Mouse (Mus musculus) sigmoid colon, adult 10 weeks (tissue): ENCODE measurements around the gene Lrrn4cl. TPM values are rescaled to one million over a fixed set of nuclear protein-coding genes. Genes with fewer than 3 reads are reported as not detected.

ENCODE experiments used
- polyA plus RNA-seq: library from polyadenylated mRNA; stranded (reverse); fragments of 350-450 nt; fragmentation: Illumina TruSeq; extraction: RNeasy Lipid Tissue Mini Kit (QIAGEN cat#74804); gene quantifications from one replicate; pipeline ENCODE4 v1.2.3, GENCODE M21; 2014; ENCODE audit warnings: low read depth, low replicate concordance

The Lrrn4cl gene
- polyA plus RNA-seq, result 3.7 TPM

DNA sequence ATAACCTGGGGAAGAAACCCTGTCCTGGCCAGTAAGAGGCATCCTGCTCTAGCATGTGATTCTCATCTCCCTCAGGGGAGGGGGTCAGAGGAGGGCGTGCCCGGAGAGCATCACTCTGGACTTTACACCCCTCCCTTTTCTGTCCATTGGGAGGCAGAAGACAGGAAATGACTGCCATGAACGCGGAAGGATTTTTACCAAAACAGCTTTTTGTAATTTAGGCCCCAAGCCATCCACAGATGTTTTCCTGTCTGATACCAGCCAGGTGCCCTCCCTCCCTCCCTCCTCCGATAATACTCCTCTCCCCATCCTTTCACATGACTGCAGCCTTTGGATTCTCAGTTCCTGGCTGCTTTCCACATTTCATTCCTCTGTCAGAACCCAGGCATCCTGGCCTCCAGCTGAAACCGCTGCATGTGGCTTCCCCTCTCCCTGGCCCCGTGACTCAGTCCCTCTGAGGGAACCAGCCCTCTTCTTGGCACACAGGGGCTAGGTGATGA lies at the start of gene Lrrn4cl:
TSS of gene Lrrn4cl (plus strand) at position 367 of the 500 bp plus-strand sequence.

DNA sequence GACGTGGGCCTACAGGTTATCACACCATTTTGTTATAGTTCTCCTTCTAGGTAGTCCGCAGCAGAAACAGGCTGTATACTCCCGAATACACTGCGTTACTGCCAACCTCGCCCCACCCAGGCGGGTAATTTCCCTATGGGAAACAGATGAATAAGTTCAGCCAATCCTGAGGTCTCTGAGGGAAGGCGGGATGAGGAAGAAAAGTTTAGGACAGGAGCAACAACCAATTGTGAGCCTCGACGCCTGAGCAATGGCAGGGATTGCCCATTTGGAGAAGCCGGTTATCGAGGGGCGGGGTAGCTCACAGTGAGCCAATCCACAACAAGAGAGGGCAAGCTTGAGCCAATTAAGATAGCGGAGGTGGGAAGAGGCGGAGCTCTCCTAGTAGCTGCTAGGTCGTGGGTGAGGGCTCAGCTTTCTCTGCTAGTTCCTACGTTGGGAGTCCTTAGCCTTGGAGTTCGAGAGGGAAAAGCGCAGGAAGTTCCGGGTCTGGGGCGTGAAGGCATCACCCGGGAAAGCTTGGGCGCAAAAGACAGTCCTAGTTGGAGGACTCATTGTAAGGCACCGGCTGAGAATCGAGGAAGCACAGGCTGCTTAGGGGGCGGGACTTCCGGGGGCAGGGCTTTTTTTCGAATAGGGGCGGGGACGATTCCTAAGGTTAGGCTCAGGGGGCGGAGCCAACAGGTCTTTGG lies 48.3 kb upstream of the Lrrn4cl start, which contains the start of gene Zbtb3:
TSS of gene Zbtb3 (plus strand) at position 426 of the 692 bp plus-strand sequence.

DNA sequence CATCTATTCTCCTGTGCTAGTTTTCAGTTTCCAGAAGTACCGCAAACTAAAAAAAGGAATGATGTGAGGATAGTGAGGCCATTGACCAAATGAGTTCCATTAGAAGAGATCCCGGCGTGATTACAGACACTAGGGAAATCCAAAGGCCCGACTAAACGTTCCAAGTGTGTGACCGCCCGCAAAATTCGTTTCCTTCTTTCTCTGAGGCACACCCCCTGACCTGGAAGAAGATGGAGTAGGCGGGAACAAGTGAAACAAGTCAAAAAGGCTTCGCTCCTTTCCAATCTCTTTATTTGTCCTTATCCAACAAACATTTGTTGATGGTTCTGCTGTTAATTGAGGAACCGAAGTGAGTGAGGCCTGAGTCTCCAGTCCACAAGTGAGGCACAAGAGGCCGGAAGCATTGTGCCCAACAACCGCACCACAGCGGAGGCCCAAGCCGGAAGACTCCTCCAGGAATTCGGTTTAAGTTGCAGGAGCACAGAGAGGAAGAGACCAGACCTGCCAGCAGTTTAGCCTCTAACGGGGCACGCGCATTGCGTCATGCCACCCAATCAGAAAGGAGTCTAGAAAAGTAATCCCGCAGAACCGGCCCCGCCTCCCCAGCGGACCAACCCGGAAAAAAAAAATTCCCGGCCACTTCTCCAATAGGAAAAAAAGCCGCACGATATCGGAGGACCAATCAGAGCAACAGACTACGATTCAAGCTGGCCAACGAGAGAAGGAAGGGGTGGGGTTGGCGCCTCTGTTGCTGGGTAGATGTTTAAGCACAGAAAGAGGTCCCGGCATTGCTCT lies 31.6 kb upstream of the Lrrn4cl start, which contains the start of gene Ttc9c:
TSS of gene Ttc9c (minus strand) at position 533 of the 795 bp plus-strand sequence.

DNA sequence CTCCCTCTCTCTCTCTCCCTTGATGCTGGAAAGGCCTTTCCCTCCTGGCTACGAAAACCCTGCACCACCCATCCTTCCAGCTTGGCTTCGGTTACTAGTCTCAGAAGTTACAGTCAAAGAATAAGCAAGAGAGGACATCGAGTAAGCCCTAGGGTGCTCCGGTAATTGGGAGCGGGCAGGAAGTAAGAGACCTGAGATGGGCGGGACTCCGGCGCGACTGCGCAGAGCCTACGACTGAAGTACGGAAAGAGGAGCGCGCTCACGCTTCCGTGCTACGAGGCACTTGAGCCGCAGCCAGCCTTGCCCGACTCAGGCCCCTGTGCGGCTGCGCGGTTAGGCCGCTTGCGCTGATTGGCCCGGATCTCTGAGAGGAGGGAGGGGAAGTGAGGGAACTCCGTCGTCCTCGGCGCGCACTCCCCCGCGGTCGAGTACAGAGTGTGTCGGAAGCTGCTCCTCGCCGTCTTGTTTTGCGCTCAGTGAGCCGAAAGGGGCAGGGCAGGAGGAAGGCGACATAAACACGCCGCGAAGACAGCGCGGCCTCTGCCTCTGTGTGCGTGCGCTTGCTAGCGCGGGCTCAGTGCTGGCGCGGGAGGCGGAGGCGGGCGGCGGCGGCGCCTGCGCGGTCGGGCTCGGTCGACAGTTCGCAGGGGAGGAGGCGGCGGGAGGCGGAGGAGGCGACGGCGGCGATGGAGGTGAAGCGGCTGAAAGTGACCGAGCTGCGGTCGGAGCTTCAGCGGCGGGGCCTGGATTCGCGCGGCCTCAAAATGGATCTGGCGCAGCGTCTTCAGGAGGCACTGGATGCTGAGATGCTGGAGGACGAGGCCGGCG lies 30.8 kb upstream of the Lrrn4cl start, which contains the start of gene Hnrnpul2:
TSS of gene Hnrnpul2 (plus strand) at position 415 of the 828 bp plus-strand sequence.

DNA sequence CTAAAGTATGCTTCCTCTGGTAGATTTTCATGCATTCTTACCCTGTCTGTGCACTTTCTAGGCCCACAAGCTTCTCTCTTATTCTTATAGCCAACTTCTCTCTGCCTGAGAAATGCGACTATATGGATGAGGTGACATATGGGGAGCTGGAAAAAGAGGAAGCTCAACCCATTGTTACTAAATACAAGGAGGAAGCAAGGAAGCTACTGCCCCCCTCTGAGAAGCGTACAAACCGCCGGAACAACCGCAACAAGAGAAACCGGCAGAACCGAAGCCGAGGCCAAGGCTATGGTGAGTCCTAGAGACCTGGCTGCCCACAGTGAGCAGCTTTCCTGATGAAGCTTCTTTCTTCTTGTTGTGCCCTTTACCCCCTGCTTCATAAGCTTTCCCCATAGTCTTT lies 20.9 kb upstream of the Lrrn4cl start, which contains the start of gene AC129217.1:
TSS of gene AC129217.1 (plus strand) at position 114 of the 400 bp plus-strand sequence.

DNA sequence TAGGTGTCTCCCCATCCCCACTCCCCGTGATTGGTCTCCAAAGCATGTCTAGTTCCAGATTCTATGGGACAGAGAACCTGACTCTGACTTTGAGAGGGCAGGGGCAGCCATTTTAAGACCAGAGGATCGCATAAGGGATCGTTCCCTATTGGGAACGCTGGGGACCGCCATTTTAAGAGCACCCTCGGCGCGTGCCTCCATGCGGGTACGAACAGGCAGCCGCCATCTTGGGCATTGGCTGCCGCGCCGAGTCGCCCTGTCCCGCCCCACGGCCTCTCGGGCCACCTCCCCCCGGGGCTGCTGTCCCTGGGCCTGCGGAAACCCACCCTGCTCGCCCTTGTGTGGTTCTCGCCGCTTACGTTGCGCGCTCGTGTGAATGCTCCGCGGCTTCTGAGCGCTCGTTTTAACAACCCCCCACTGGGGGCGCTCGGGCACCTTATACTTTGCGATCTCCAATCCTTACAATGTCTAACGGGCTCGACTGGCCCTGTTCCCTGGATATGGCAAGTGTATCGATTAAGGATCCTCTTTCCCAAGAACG lies 13.2 kb upstream of the Lrrn4cl start, which contains the start of gene Bscl2:
TSS of gene Bscl2 (plus strand) at position 217 of the 541 bp plus-strand sequence.

DNA sequence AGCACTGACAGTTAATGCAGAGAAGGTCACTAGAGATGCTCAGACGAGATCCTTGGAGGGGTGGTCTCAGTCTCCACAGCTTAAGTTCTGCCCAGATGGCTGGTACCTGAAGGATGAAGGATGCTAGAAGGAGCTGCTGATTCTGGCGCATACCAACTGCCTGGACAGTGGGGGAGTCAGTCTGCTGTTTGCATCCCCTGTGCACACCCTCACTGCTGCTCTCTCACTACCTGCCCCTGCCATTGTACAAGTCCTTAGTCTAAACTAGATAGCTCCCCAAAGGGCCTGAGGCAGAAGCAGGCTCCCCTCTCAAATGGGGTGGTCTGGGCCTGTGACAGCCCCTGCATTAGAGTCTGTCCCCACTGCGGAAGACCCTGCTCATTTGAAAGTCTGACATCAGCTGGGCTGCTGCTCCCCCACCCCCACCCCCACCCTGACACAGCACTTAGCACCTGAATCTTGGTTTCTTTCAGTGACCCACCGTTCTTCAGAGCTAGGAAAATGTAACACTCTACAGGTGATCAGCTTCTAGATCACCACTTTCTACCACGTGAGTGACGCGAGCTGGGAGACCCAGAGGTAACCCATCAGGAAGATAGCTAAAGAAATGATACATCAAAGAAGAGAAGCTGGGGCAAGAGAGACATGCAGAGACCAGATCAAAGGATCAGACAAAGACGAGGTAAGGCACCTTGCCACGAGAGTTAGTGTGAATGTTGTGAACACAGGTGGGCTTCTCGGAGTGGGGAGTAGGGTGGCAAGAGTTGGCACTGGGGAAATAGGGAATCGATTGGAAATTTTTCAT lies 11.3 kb upstream of the Lrrn4cl start, which contains the start of gene Gng3:
TSS of gene Gng3 (minus strand) at position 92 of the 805 bp plus-strand sequence.

DNA sequence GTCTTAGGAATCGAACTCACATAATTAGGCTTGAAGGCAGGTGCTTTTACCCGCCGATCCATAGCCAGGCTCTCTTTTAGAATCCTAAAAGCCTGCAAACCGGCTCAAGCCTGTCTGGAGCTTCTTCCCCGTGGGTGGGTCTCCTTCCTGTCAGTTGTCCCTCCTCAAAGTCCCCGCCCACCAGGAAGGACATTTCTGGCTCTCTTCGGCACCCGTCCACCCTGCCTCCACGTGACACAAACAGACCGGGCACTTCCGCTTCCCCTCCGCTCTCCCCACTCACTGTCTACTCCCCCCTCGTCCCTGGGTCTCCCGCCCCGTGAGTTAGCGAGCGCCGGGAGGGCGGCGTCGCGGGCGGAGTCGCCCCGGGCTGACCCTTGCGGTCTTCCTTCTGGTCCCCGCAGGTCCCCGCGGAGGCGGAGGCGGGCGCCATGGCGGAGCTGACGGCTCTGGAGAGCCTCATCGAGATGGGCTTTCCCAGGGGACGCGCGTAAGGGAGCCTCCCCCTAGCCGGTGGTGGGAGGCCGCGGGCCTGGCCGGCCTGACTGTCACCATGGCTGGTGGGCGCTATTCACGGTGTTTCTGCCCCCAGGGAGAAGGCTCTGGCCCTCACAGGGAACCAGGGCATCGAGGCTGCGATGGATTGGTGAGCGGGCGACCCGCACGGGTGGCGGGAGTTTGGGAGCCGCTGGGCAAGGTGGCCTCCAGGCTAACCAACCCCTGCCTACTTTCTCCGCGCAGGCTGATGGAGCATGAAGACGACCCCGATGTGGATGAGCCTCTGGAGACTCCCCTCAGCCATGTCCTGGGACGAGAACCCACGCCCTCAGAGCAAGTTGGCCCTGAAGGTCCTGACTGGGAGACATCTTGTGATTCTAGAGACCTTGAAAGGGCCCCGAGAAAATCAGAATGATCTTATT lies 21.0 kb downstream of the Lrrn4cl start, which contains the start of gene Ubxn1:
TSS of gene Ubxn1 (plus strand) at position 230 of the 920 bp plus-strand sequence.

DNA sequence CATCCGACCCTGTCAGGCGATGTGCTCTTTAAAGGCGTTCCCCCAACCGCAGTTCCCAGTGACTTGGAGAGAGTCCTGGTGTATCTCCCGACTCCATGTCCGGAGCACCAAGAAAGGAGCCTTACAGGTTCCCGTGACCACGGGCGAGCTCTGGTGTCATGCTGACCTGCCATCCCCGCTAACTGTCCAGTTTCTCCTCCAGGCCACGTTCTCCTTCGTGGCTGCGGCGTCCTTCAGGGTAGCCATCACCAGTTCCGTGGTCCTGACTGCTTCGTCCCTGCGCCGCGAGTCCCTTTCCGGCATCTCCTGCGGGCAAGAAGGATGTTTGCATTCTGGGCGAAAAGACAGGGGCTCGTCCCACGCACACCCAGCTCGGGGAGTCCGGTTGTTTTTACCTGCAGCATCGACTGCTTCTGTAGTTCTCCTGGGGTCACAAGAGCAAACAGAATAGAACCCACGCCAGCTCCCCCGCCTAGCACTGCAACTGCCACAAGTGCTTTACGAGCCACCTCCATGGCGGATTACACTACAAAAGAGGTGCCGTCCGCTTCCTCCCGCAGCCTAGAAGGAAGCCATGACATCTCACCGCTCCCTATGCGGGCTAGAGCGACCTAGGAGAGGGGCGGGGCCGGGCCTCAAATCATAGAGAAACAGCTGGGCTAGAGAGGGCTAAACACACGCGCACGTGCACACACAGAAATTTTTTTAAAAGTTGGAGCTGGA lies 29.9 kb downstream of the Lrrn4cl start, which contains the start of gene Uqcc3:
TSS of gene Uqcc3 (minus strand) at position 613 of the 723 bp plus-strand sequence.

DNA sequence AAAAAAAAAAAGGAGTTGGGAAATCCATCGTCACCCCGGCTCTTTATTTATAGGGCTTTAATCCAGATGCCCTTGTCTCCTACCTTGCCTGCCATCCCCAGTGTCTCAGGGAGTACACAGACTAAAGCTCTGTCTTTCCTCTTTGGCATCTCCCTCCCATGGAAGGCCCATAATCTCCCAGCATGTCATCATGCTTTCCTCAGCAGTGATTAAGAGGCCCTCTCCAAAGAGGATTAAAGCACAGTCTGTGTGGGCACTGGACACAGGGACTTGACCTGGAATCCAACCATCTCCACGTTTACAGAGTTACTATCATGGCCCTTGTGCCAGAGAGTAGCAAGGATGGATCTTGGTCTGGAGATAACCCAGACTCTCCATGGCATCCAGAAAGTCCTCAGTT lies 33.0 kb downstream of the Lrrn4cl start, which contains the start of the genes Lbhd1 and Gm49403:
TSS of gene Lbhd1 (plus strand) at position 117 of the 400 bp plus-strand sequence.
TSS of gene Gm49403 (plus strand) at position 315 of the 400 bp plus-strand sequence.

DNA sequence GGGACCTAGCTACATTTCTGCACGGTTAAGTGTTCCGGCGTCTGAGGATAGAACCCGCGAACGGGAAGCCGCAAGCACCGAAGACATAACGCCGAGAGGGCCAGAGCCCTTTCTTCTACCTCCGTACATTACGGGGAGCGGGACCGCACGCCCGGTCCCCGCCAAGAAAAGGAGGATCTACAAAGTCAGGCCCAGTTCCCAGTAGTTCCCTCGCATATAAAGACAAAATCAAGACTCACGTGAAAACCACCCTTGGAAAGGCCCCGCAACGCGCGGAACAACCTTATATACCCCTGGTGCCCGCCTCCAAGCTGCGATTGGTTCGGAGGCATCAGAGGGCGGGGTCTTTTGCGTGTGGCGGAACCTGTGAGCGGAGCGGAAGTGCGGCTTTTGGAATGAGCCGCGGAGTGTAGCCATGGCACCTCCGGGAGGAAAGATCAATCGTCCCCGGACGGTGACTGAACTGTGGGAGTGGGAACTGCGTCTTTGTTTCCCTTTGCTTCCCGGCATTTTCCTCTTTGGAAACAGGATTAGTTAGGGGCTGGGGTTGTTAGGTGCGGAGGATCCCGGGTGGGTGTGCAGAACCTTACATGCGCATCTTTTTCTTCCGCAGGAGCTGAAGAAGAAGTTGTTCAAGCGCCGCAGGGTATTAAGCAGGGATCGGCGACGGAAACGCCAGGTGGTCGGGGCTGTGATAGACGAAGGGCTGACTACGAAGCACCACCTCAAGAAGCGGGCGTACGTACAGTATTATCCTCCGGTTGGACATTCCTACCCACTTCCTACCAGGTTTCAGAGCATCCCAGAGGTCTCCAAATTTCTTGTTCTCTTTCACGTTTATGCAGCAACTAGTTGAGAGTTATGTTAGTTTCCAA lies 38.2 kb downstream of the Lrrn4cl start, which contains the start of the genes 1810009A15Rik and Gm49416:
TSS of gene 1810009A15Rik (plus strand) at position 343 of the 875 bp plus-strand sequence.
TSS of gene Gm49416 (plus strand) at position 416 of the 875 bp plus-strand sequence.

DNA sequence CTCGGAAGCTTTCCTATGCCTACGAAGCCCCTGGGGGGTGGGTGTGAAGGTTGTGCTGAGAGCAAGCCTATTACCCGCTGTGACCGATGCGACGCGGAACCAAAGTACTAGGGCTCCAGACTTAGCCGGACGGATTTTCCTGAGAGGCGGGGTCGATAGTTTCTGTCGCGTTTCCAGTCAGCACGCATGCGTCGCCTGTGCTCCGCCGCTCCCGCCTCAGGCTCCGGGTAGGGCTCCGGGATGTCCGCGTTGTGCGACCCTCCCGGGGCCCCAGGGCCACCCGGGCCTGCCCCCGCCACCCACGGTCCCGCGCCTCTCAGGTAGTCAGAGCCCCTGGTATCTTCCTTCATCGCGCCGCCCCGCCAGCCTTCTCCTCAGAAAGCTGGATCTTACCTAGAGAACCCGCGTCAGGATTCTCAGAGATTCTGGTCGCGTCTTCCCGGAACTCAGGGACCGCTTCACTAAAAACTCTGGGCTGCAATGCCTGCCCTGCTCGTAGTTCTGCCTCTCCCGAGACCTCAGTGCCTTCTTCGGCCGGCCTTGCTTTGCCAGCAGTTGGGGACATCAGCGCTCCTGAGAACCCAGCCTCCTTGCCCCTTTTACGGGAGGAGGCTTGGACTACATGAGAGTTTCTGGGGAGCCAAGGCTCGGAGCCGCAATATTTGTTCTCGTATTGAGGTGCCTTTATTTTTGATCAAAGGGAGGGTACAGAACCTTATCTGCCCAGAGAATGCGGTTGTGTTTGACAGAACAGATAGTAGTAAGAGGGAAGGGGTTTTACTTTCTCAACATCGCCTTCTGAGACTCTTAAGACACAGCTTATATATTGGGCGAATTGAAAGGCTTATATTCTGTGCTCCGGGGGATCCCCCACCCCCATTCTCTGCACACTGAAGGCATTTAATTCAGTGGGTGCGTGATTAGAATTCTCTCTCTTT lies 42.5 kb downstream of the Lrrn4cl start, which contains the start of gene Ints5:
TSS of gene Ints5 (plus strand) at position 177 of the 938 bp plus-strand sequence.

DNA sequence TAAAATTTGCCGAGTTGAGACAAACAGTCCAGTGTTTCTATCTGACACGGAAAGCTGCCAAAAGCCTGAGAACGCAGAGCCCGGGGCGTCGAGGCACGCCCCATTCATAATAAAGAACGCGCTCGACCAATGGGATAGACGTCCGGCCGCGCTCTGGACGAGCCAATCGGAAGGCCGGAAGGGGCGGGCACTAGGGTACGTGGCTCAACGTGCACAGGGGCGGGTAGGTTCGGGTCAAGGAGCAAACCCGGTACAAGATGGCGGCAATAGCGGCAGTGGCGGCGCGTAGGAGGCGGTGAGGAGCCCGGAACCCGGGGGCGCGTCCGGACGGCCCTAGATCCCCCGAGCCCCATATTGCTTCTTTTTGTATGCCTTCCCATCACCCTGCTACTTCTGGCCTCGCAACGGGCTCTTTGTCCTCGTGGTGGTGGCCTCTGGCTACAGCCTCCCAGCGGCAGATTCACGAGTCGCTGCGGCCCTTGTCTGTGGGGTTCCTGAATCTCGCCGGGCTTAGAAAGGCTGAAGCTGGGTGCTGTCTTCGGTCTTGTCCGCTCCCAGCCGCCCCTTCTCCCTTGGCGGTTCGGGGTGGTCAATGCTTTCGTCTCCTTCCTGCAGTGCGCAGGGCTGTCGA lies 47.4 kb downstream of the Lrrn4cl start, which contains the start of gene Ganab:
TSS of gene Ganab (plus strand) at position 207 of the 631 bp plus-strand sequence.

